Mouse (Mus musculus): ENCODE results near the gene Rbm8a. TPM values are rescaled to one million over a fixed set of nuclear protein-coding genes. Genes with fewer than 3 reads are reported as not detected.

Gene Rbm8a
- 163 and 166 TPM in 2 replicates for polyA plus RNA-seq (2016; fragmentation: Nextera tagmentation; extraction: Ambion mirVana)

DNA sequence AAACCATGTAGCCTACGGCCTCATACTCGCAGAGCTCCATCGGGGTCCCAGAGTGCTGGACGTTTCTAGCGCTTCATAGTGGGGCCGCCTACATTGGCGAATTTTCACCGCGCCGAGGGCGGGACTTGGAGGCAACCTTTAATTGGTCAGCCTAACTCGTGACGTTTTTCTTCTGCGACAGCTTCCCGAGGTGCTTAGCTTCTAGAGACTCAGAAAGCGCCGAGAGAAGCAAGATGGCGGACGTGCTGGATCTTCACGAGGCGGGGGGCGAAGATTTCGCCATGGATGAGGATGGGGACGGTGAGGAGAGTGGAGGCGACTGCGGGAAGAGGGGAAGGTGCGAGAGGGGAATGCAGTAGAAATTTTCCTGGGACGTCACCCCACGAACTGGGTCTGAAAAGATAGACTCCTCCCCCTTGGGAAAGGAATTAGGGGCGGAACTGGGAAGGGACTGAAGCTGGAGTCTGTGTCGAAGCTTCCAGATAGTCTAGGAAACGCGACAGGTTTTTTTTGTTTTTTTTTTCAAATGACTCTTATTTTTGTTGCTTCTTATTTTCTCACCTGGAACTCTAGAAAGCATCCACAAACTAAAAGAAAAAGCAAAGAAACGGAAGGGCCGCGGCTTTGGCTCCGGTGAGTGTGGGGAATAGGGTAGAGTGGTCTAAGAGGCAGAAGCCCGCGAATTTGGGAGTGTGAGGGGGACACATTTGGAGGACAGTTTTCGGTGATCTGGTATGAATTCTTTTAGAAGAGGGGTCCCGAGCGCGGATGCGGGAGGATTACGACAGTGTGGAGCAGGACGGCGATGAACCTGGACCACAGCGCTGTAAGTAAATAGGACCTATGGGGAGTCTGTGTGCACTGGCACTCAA, at the start of gene Rbm8a:
Gene Rbm8a (plus strand): TSS at position 205 of the 872 bp plus-strand sequence.
- H3K27me3 ChIP-seq = no peaks in the 10 kb centered on the region
- peak within 1 kb of the TSS; percentile 71 for H3K4me3 ChIP-seq
- H3K9me3 ChIP-seq = no peaks in the 10 kb centered on the region
- WGBS = under 1% methylated on average over 48 of the region's 48 CpGs
- peak; percentile 92 for ATAC-seq (ENCODE audit: low FRiP score, low read depth)
- peak within 1 kb of the TSS; percentile 76 for H3K9ac ChIP-seq (replicated peaks)
- H3K4me2 ChIP-seq (replicated peaks) = peak within 1 kb of the TSS; percentile 85
- H3K27ac ChIP-seq (replicated peaks) = peak within 1 kb of the TSS; percentile 72; the same call in 1 of the 2 replicates
- peaks cover 27% of the 10 kb centered on the region for H3K36me3 ChIP-seq
- H3K4me1 ChIP-seq = peaks cover 18% of the 10 kb centered on the region

DNA sequence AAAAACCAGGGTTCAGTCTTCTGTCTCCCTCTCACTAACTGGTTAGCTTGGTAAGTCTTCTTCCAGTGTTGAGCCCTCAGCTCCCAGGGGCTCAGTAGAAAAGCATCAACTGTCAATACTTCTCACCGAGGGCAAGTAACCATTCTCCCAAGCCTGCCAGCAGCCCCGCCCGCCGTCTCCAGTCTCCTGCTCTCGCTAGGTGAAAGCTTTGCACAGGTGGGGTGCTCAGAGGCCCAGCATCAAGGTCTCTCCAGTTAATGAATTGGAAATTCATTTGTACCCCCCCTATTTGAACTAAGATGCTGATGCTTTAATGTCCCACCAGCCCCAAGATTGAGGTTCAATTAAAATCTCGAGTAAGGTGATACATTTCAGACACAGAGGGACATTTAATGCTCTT, 48.6 kb upstream of the Rbm8a start:
- 33% methylated on average over 6 of the region's 6 CpGs for WGBS
- no peak for ATAC-seq (ENCODE audit: low FRiP score, low read depth)
- Histone ChIP-seq H3K27ac (replicated peaks) (no peak overlapping the region), H3K36me3 (no peaks in the 10 kb centered on the region), H3K9me3 (no peaks in the 10 kb centered on the region), H3K4me2 (replicated peaks) (no peak overlapping the region), H3K4me1 (peaks cover 16% of the 10 kb centered on the region), H3K4me3 (no peak overlapping the region), H3K27me3 (peaks cover 13% of the 10 kb centered on the region), H3K9ac (replicated peaks) (no peak overlapping the region)

- no peaks in the 10 kb centered on the region for H3K9me3 ChIP-seq
- 86% methylated on average over 16 of the region's 16 CpGs for WGBS
- H3K27ac ChIP-seq (replicated peaks) = no peak overlapping the region
- H3K4me2 ChIP-seq (replicated peaks) = no peak overlapping the region
- peaks cover 13% of the 10 kb centered on the region for H3K27me3 ChIP-seq
- ATAC-seq (ENCODE audit: low FRiP score, low read depth) = no peak
- peaks cover 8% of the 10 kb centered on the region for H3K4me1 ChIP-seq
- no peak overlapping the region for H3K9ac ChIP-seq (replicated peaks)
- H3K4me3 ChIP-seq = no peak overlapping the region
- no peaks in the 10 kb centered on the region for H3K36me3 ChIP-seq
Measured at GRCm38 (mm10) chr3:96581771-96582515, 47.8 kb upstream of the Rbm8a start.

GRCm38 (mm10) chr3:96583386-96583785, 46.3 kb upstream of the Rbm8a start:
- Histone ChIP-seq H3K4me2 (replicated peaks) (no peak overlapping the region), H3K27ac (replicated peaks) (no peak overlapping the region), H3K4me3 (no peak overlapping the region), H3K27me3 (peaks cover 13% of the 10 kb centered on the region), H3K9me3 (no peaks in the 10 kb centered on the region), H3K36me3 (no peaks in the 10 kb centered on the region), H3K4me1 (peaks cover 3% of the 10 kb centered on the region), H3K9ac (replicated peaks) (no peak overlapping the region)
- 95% methylated on average over 5 of the region's 5 CpGs for WGBS
- ATAC-seq (ENCODE audit: low FRiP score, low read depth) = no peak

GRCm38 (mm10) chr3:96590657-96591056, 39.1 kb upstream of the Rbm8a start:
- Histone ChIP-seq H3K9ac (replicated peaks) (no peak overlapping the region), H3K4me3 (no peak overlapping the region), H3K27me3 (peaks cover 13% of the 10 kb centered on the region), H3K27ac (replicated peaks) (no peak overlapping the region), H3K4me2 (replicated peaks) (no peak overlapping the region), H3K36me3 (no peaks in the 10 kb centered on the region), H3K4me1 (peaks cover 16% of the 10 kb centered on the region), H3K9me3 (no peaks in the 10 kb centered on the region)
- ATAC-seq (ENCODE audit: low FRiP score, low read depth) = no peak
- WGBS = 83% methylated on average over 4 of the region's 4 CpGs

DNA sequence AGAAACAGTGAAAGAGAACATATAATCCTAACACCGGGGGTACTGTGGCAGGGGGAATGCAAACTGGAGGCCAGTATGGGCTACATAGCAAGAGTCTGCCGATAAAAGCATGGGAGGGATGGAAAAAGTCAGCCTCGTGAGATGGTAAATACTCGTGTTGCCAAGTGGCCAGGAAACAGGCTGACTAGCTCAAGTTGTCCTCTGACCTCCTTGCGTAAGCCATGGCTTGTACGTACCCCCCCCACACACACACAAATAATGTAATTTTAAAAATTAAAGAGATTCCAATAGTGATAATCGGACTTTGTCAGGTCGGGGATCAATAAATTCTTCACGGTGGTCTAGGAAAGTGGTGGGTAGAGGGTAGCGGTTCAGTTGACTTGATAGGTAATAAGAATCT, 36.4 kb upstream of the Rbm8a start:
- peak overlapping the region; percentile 75 for H3K9ac ChIP-seq (replicated peaks)
- peak overlapping the region; percentile 82 for H3K27ac ChIP-seq (replicated peaks)
- H3K4me1 ChIP-seq = peaks cover 43% of the 10 kb centered on the region
- H3K4me2 ChIP-seq (replicated peaks) = peak overlapping the region; percentile 84
- ATAC-seq (ENCODE audit: low FRiP score, low read depth) = no peak
- no peaks in the 10 kb centered on the region for H3K9me3 ChIP-seq
- no peaks in the 10 kb centered on the region for H3K36me3 ChIP-seq
- H3K4me3 ChIP-seq = peak overlapping the region; percentile 68
- WGBS = under 1% methylated on average over 10 of the region's 10 CpGs
- H3K27me3 ChIP-seq = peaks cover 28% of the 10 kb centered on the region

DNA sequence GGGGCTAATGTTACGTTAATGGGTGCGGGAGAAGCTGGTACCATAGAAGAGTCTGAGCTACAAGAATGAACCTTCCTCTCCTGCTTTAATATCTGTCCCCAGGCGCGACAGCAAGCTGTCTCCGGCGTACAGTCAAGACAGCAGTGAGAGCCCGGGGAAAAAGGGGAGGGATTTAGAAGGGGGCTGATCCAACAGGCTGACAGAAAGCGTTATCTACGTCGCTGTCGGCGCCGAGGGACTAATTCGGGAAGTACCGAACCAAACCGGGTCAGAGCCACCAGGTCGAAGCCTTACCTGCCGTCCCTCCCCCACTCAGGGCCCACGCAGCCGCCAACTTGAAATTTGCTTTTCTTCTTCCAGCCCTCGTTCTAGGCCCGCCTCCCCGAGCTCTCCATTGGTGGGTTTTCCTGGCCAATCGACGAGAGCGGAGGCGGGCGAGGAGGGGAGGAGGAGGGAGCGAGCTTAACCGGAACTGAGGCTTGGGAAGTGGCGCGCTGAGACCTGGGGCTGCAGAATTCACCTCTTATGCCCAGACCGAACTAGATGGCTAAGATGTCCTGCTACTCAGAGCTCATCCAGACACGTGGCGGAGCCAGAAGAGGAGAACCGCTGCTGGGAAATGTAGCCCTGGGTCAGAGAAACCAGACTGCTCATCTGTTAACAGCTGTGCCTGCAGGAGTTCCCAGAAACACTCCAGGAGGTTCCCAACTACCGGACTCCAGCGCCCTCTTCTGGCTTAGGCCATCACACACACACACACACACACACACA, 35.8 kb upstream of the Rbm8a start, which contains the start of gene Polr3gl:
Gene Polr3gl (minus strand): TSS at position 392 of the 771 bp plus-strand sequence.
- WGBS = under 1% methylated on average over 36 of the region's 38 CpGs
- peaks cover 29% of the 10 kb centered on the region for H3K27me3 ChIP-seq
- peak within 1 kb of the TSS; percentile 75 for H3K9ac ChIP-seq (replicated peaks)
- peak; percentile 84 for ATAC-seq (ENCODE audit: low FRiP score, low read depth)
- H3K4me2 ChIP-seq (replicated peaks) = peak within 1 kb of the TSS; percentile 84
- no peaks in the 10 kb centered on the region for H3K36me3 ChIP-seq
- H3K4me1 ChIP-seq = peaks cover 48% of the 10 kb centered on the region
- H3K9me3 ChIP-seq = no peaks in the 10 kb centered on the region
- peak within 1 kb of the TSS; percentile 68 for H3K4me3 ChIP-seq
- H3K27ac ChIP-seq (replicated peaks) = peak within 1 kb of the TSS; percentile 82

- Histone ChIP-seq H3K27me3 (peaks cover 37% of the 10 kb centered on the region), H3K27ac (replicated peaks) (no peak overlapping the region), H3K4me2 (replicated peaks) (no peak overlapping the region), H3K4me3 (no peak overlapping the region), H3K9ac (replicated peaks) (no peak overlapping the region), H3K4me1 (peaks cover 48% of the 10 kb centered on the region), H3K9me3 (no peaks in the 10 kb centered on the region), H3K36me3 (no peaks in the 10 kb centered on the region)
- ATAC-seq (ENCODE audit: low FRiP score, low read depth) = no peak
- 83% methylated on average over 5 of the region's 5 CpGs for WGBS
Measured at GRCm38 (mm10) chr3:96594851-96595250, 34.9 kb upstream of the Rbm8a start.

GRCm38 (mm10) chr3:96595661-96596060, 34.1 kb upstream of the Rbm8a start:
- Histone ChIP-seq H3K4me1 (peaks cover 55% of the 10 kb centered on the region), H3K4me3 (no peak overlapping the region), H3K4me2 (replicated peaks) (peak overlapping the region; percentile 77), H3K9ac (replicated peaks) (no peak overlapping the region), H3K9me3 (no peaks in the 10 kb centered on the region), H3K27ac (replicated peaks) (no peak overlapping the region), H3K27me3 (peaks cover 37% of the 10 kb centered on the region), H3K36me3 (no peaks in the 10 kb centered on the region)
- ATAC-seq (ENCODE audit: low FRiP score, low read depth) = no peak
- 21% methylated on average over 6 of the region's 6 CpGs for WGBS

DNA sequence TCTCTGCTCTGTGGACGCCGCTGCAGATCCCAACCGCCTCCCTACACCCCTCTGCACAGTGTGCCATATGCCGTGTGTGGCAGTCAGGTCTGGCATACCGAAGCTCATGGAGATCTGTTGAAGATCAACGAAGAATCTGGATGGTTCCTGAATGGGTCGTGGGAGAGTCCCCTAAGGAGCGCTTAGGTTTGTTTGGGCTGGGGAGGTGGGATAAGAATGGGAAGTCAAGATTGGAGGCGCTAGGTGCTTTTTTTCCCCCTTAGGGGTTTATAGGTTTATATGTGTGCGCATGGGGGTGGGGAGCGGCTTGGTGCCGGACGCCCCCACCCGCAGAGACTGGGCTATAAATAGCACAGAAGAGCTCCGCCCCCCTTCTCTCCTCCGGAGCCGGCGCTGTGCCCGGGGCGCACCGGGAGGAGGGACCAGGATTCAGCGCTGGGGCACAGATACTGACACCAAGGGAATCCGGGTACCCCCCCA, 33.5 kb upstream of the Rbm8a start, which contains the start of gene Ankrd34a:
Gene Ankrd34a (plus strand): TSS at position 409 of the 480 bp plus-strand sequence.
- WGBS = under 1% methylated on average over 19 of the region's 23 CpGs
- H3K27ac ChIP-seq (replicated peaks) = peak within 1 kb of the TSS; percentile 47
- H3K27me3 ChIP-seq = peaks cover 37% of the 10 kb centered on the region
- peak within 1 kb of the TSS; percentile 58 for H3K9ac ChIP-seq (replicated peaks)
- peak within 1 kb of the TSS; percentile 49 for H3K4me3 ChIP-seq
- peaks cover 55% of the 10 kb centered on the region for H3K4me1 ChIP-seq
- no peaks in the 10 kb centered on the region for H3K36me3 ChIP-seq
- no peak for ATAC-seq (ENCODE audit: low FRiP score, low read depth)
- peak within 1 kb of the TSS; percentile 77 for H3K4me2 ChIP-seq (replicated peaks)
- no peaks in the 10 kb centered on the region for H3K9me3 ChIP-seq

GRCm38 (mm10) chr3:96596855-96597254, 32.9 kb upstream of the Rbm8a start:
- WGBS = 1% methylated on average over 11 of the region's 12 CpGs
- Histone ChIP-seq H3K4me2 (replicated peaks) (peak overlapping the region; percentile 77), H3K27me3 (peaks cover 37% of the 10 kb centered on the region), H3K36me3 (no peaks in the 10 kb centered on the region), H3K9ac (replicated peaks) (peak overlapping the region; percentile 58), H3K9me3 (no peaks in the 10 kb centered on the region), H3K27ac (replicated peaks) (no peak overlapping the region), H3K4me3 (peak overlapping the region; percentile 49), H3K4me1 (peaks cover 56% of the 10 kb centered on the region)
- no peak for ATAC-seq (ENCODE audit: low FRiP score, low read depth)

All from midbrain, embryonic 12.5 days (tissue).